Mouse (Mus musculus) lung, adult 2 months (tissue): ENCODE results near the gene Galnt18. TPM values are rescaled to one million over a fixed set of nuclear protein-coding genes. Genes with fewer than 3 reads are reported as not detected.

Experiments
- DNase-seq: peaks from one replicate; pipeline ENCODE4 v3.0.0; 2022
- H3K4me1 ChIP-seq: fragments of 200-500 bp; 2 replicates; pipeline ENCODE4 v1.6.1; 2011; ENCODE audit warnings: low read length; ENCODE audit not compliant: control insufficient read depth, insufficient read depth
- H3K4me3 ChIP-seq: fragments of 200-500 bp; replicated peaks from 2 replicates; pipeline ENCODE3; 2011; ENCODE audit warnings: low read depth, mild to moderate bottlenecking, control low read depth, low read length; ENCODE audit errors: extremely low read depth
- CTCF ChIP-seq: fragments of 200-500 bp; IDR thresholded peaks from 2 replicates; pipeline ENCODE4 v1.5.1; 2011; ENCODE audit warnings: mild to moderate bottlenecking, low read length, control low read depth; ENCODE audit not compliant: insufficient read depth
- POLR2A ChIP-seq: fragments of 200-500 bp; IDR thresholded peaks from 2 replicates; pipeline ENCODE4 v1.6.1; 2011; ENCODE audit warnings: low read depth, mild to moderate bottlenecking, control low read depth, low read length, borderline replicate concordance; ENCODE audit errors: extremely low read depth
- WGBS: fragments of 180-500 bp; shearing (Covaris S2); methylation state at CpG from one replicate; pipeline ENCODE4 v1.1.7; 2018; 5-methylcytosine and 5-hydroxymethylcytosine counted together
- polyA plus RNA-seq: library from polyadenylated mRNA; depleted of rRNA; stranded (reverse); fragments of >200 nt; gene quantifications from 2 replicates; pipeline ENCODE4 v1.2.3, GENCODE M21; 2012

The Galnt18 gene
- polyA plus RNA-seq, 1 experiment: 142 TPM

GRCm38 (mm10) chr7:111516882-111517281, 262.9 kb downstream of the Galnt18 start:
- DNase-seq: no peak
- 73% methylated on average over 1 of the region's 1 CpGs for WGBS
- H3K4me3 ChIP-seq: no peak overlapping the region
- no peaks in the 10 kb centered on the region for H3K4me1 ChIP-seq
- TF ChIP-seq POLR2A (no peak), CTCF (no peak)

GRCm38 (mm10) chr7:111515471-111515870, 264.3 kb downstream of the Galnt18 start:
- H3K4me3 ChIP-seq: no peak overlapping the region
- 93% methylated on average over 2 of the region's 2 CpGs for WGBS
- TF ChIP-seq CTCF (no peak), POLR2A (no peak)
- DNase-seq: no peak
- no peaks in the 10 kb centered on the region for H3K4me1 ChIP-seq

- no peaks in the 10 kb centered on the region for H3K4me1 ChIP-seq
- H3K4me3 ChIP-seq: no peak overlapping the region
- no peak for DNase-seq
- 93% methylated on average over 2 of the region's 2 CpGs for WGBS
- TF ChIP-seq POLR2A (no peak), CTCF (no peak)
Observed at GRCm38 (mm10) chr7:111509167-111509854, 270.5 kb downstream of the Galnt18 start.

GRCm38 (mm10) chr7:111500616-111501015, 279.2 kb downstream of the Galnt18 start:
- DNase-seq: no peak
- 87% methylated on average over 2 of the region's 2 CpGs for WGBS

GRCm38 (mm10) chr7:111499255-111499790, 280.5 kb downstream of the Galnt18 start:
- TF ChIP-seq POLR2A (no peak), CTCF (no peak)
- 50% methylated on average over 2 of the region's 2 CpGs for WGBS
- no peak for DNase-seq

More at GRCm38 (mm10) chr7:111500616-111501015, 279.2 kb downstream of the Galnt18 start:
- no peak overlapping the region for H3K4me3 ChIP-seq
- no peaks in the 10 kb centered on the region for H3K4me1 ChIP-seq
- TF ChIP-seq POLR2A: no peak
- TF ChIP-seq CTCF: no peak

GRCm38 (mm10) chr7:111497191-111497590, 282.6 kb downstream of the Galnt18 start:
- no peak for TF ChIP-seq CTCF
- 85% methylated on average over 6 of the region's 6 CpGs for WGBS

More at GRCm38 (mm10) chr7:111499255-111499790, 280.5 kb downstream of the Galnt18 start:
- H3K4me1 ChIP-seq: no peaks in the 10 kb centered on the region
- no peak overlapping the region for H3K4me3 ChIP-seq

GRCm38 (mm10) chr7:111492242-111492949, 287.4 kb downstream of the Galnt18 start:
- TF ChIP-seq CTCF: no peak
- TF ChIP-seq POLR2A: no peak
- Histone ChIP-seq H3K4me1 (no peaks in the 10 kb centered on the region), H3K4me3 (no peak overlapping the region)
- DNase-seq: no peak
- WGBS: 91% methylated on average over 5 of the region's 5 CpGs

More at GRCm38 (mm10) chr7:111497191-111497590, 282.6 kb downstream of the Galnt18 start:
- no peak for DNase-seq
- Histone ChIP-seq H3K4me1 (no peaks in the 10 kb centered on the region), H3K4me3 (no peak overlapping the region)

GRCm38 (mm10) chr7:111491566-111491965, 288.2 kb downstream of the Galnt18 start:
- H3K4me3 ChIP-seq: no peak overlapping the region
- TF ChIP-seq POLR2A (no peak), CTCF (no peak)
- H3K4me1 ChIP-seq: no peaks in the 10 kb centered on the region
- no peak for DNase-seq
- 69% methylated on average over 2 of the region's 2 CpGs for WGBS

- H3K4me1 ChIP-seq: no peaks in the 10 kb centered on the region
- DNase-seq: no peak
- no peak for TF ChIP-seq CTCF
- TF ChIP-seq POLR2A: no peak
- 66% methylated on average over 3 of the region's 3 CpGs for WGBS
- no peak overlapping the region for H3K4me3 ChIP-seq
Observed at GRCm38 (mm10) chr7:111486811-111487333, 292.9 kb downstream of the Galnt18 start.

- 52% methylated on average over 4 of the region's 4 CpGs for WGBS
- no peak for DNase-seq
- no peaks in the 10 kb centered on the region for H3K4me1 ChIP-seq
- TF ChIP-seq POLR2A (no peak), CTCF (no peak)
- no peak overlapping the region for H3K4me3 ChIP-seq
Observed at GRCm38 (mm10) chr7:111483896-111484295, 295.9 kb downstream of the Galnt18 start.
